Mouse (Mus musculus): ENCODE results near the gene Nfkbie.

GRCm38 (mm10) chr17:45545278-45545961 lies 10.1 kb upstream of the Nfkbie start:
- TF ChIP-seq CTCF (conservative IDR thresholded peaks at IDR 0.05; ENCODE audit: low read length) = no peak
- TF ChIP-seq NANOG (IDR thresholded peaks at IDR 0.05; ENCODE audit: borderline replicate concordance, low read length) = no peak
